Mouse (Mus musculus): ENCODE measurements around the gene Ugt1a6a. TPM values are rescaled to one million over a fixed set of nuclear protein-coding genes. Genes with fewer than 3 reads are reported as not detected.
"Not testable (repeated sequence)": the region's sequence is repeated elsewhere in the genome, so short reads cannot be mapped to it uniquely, and the experiment has no call there.

Ugt1a6a gene
- polyA plus RNA-seq, 1 experiment from 2014 or later, result 35.4 TPM

- H3K4me2 ChIP-seq (ENCODE audit: low read depth, low read length); H3K4me1 ChIP-seq (ENCODE audit: control insufficient read depth, insufficient read depth, low read length); H3K27me3 ChIP-seq (ENCODE audit: control insufficient read depth, insufficient read depth, low read length); H3K36me3 ChIP-seq (ENCODE audit: control insufficient read depth, insufficient read depth, low read length); H3K27ac ChIP-seq (ENCODE audit: low read length); ATAC-seq (ENCODE audit: insufficient read depth, low FRiP score); H3K4me3 ChIP-seq (replicated peaks; ENCODE audit: low read length); H3K9me3 ChIP-seq (replicated peaks; ENCODE audit: control insufficient read depth, low read length); H3K9ac ChIP-seq (ENCODE audit: low read length): not testable (repeated sequence)
- WGBS, result 66% methylated on average over 2 of the region's 2 CpGs
These were observed 10.7 kb downstream of the Ugt1a6a start for GRCm38 (mm10) chr1:88145278-88145677.

- not testable (repeated sequence) for H3K27me3 ChIP-seq (ENCODE audit: control insufficient read depth, insufficient read depth, low read length); H3K36me3 ChIP-seq (ENCODE audit: control insufficient read depth, insufficient read depth, low read length); H3K9me3 ChIP-seq (replicated peaks; ENCODE audit: control insufficient read depth, low read length); ATAC-seq (ENCODE audit: insufficient read depth, low FRiP score); H3K9ac ChIP-seq (ENCODE audit: low read length); H3K27ac ChIP-seq (ENCODE audit: low read length); H3K4me1 ChIP-seq (ENCODE audit: control insufficient read depth, insufficient read depth, low read length); H3K4me2 ChIP-seq (ENCODE audit: low read depth, low read length); H3K4me3 ChIP-seq (replicated peaks; ENCODE audit: low read length)
- whole genome bisulfite sequencing, result 76% methylated on average over 2 of the region's 2 CpGs
These were observed 15.5 kb downstream of the Ugt1a6a start for GRCm38 (mm10) chr1:88150133-88150532.

- no peak overlapping the region for H3K4me3 ChIP-seq (replicated peaks; ENCODE audit: low read length)
- no peaks in the 10 kb centered on the region for H3K4me1 ChIP-seq (ENCODE audit: control insufficient read depth, insufficient read depth, low read length)
- ATAC-seq (ENCODE audit: insufficient read depth, low FRiP score), result no peak
- H3K36me3 ChIP-seq (ENCODE audit: control insufficient read depth, insufficient read depth, low read length), result no peaks in the 10 kb centered on the region
- no peak overlapping the region for H3K27ac ChIP-seq (ENCODE audit: low read length)
- H3K27me3 ChIP-seq (ENCODE audit: control insufficient read depth, insufficient read depth, low read length), result no peaks in the 10 kb centered on the region
- H3K4me2 ChIP-seq (ENCODE audit: low read depth, low read length), result no peak overlapping the region
- no peaks in the 10 kb centered on the region for H3K9me3 ChIP-seq (replicated peaks; ENCODE audit: control insufficient read depth, low read length)
- 51% methylated on average over 2 of the region's 2 CpGs for WGBS
- no peak overlapping the region for H3K9ac ChIP-seq (ENCODE audit: low read length)
These were observed 23.8 kb downstream of the Ugt1a6a start for GRCm38 (mm10) chr1:88158430-88158829.

GRCm38 (mm10) chr1:88165711-88166110 is 31.1 kb downstream of the Ugt1a6a start, which contains the start of gene Ugt1a5:
Gene Ugt1a5, plus strand, starts transcription at chr1:88166012.
- no peaks in the 10 kb centered on the region; the same call in 1 of the 2 replicates for H3K9me3 ChIP-seq (replicated peaks; ENCODE audit: control insufficient read depth, low read length)
- H3K36me3 ChIP-seq (ENCODE audit: control insufficient read depth, insufficient read depth, low read length), result no peaks in the 10 kb centered on the region
- H3K27me3 ChIP-seq (ENCODE audit: control insufficient read depth, insufficient read depth, low read length), result no peaks in the 10 kb centered on the region
- no peaks in the 10 kb centered on the region for H3K4me1 ChIP-seq (ENCODE audit: control insufficient read depth, insufficient read depth, low read length)
- WGBS, result 75% methylated on average over 5 of the region's 5 CpGs
- no peak within 1 kb of the TSS for H3K9ac ChIP-seq (ENCODE audit: low read length)
- no peak within 1 kb of the TSS for H3K4me2 ChIP-seq (ENCODE audit: low read depth, low read length)
- H3K4me3 ChIP-seq (replicated peaks; ENCODE audit: low read length), result no peak within 1 kb of the TSS
- ATAC-seq (ENCODE audit: insufficient read depth, low FRiP score), result no peak
- no peak within 1 kb of the TSS for H3K27ac ChIP-seq (ENCODE audit: low read length)

GRCm38 (mm10) chr1:88172190-88172589 is 37.6 kb downstream of the Ugt1a6a start:
- H3K4me2 ChIP-seq (ENCODE audit: low read depth, low read length); H3K9ac ChIP-seq (ENCODE audit: low read length); H3K36me3 ChIP-seq (ENCODE audit: control insufficient read depth, insufficient read depth, low read length); H3K27ac ChIP-seq (ENCODE audit: low read length); H3K9me3 ChIP-seq (replicated peaks; ENCODE audit: control insufficient read depth, low read length); H3K4me3 ChIP-seq (replicated peaks; ENCODE audit: low read length); ATAC-seq (ENCODE audit: insufficient read depth, low FRiP score); H3K4me1 ChIP-seq (ENCODE audit: control insufficient read depth, insufficient read depth, low read length); H3K27me3 ChIP-seq (ENCODE audit: control insufficient read depth, insufficient read depth, low read length): not testable (repeated sequence)
- WGBS, result 79% methylated on average over 5 of the region's 7 CpGs

GRCm38 (mm10) chr1:88179657-88180056 is 45.0 kb downstream of the Ugt1a6a start:
- Histone ChIP-seq H3K4me2 (ENCODE audit: low read depth, low read length) (no peak overlapping the region), H3K36me3 (ENCODE audit: control insufficient read depth, insufficient read depth, low read length) (0 out of 2 replicates have a peak, but pooled peaks cover 5% of the 10 kb centered on the region), H3K27ac (ENCODE audit: low read length) (no peak overlapping the region), H3K9ac (ENCODE audit: low read length) (no peak overlapping the region), H3K27me3 (ENCODE audit: control insufficient read depth, insufficient read depth, low read length) (no peaks in the 10 kb centered on the region), H3K9me3 (replicated peaks; ENCODE audit: control insufficient read depth, low read length) (peaks cover 11% of the 10 kb centered on the region; the same call in 1 of the 2 replicates), H3K4me1 (ENCODE audit: control insufficient read depth, insufficient read depth, low read length) (no peaks in the 10 kb centered on the region), H3K4me3 (replicated peaks; ENCODE audit: low read length) (no peak overlapping the region)
- ATAC-seq (ENCODE audit: insufficient read depth, low FRiP score), result no peak
- 71% methylated on average over 1 of the region's 1 CpGs for WGBS

- 84% methylated on average over 5 of the region's 5 CpGs for WGBS
- no peak overlapping the region for H3K27ac ChIP-seq (ENCODE audit: low read length)
- no peak overlapping the region for H3K4me2 ChIP-seq (ENCODE audit: low read depth, low read length)
- no peaks in the 10 kb centered on the region for H3K36me3 ChIP-seq (ENCODE audit: control insufficient read depth, insufficient read depth, low read length)
- no peaks in the 10 kb centered on the region for H3K27me3 ChIP-seq (ENCODE audit: control insufficient read depth, insufficient read depth, low read length)
- ATAC-seq (ENCODE audit: insufficient read depth, low FRiP score), result no peak
- no peak overlapping the region for H3K4me3 ChIP-seq (replicated peaks; ENCODE audit: low read length)
- H3K9me3 ChIP-seq (replicated peaks; ENCODE audit: control insufficient read depth, low read length), result no peaks in the 10 kb centered on the region; the same call in 1 of the 2 replicates
- no peak overlapping the region for H3K9ac ChIP-seq (ENCODE audit: low read length)
- H3K4me1 ChIP-seq (ENCODE audit: control insufficient read depth, insufficient read depth, low read length), result no peaks in the 10 kb centered on the region
These were observed 51.8 kb downstream of the Ugt1a6a start for GRCm38 (mm10) chr1:88186325-88186935.

GRCm38 (mm10) chr1:88192136-88192535 is 57.5 kb downstream of the Ugt1a6a start:
- Histone ChIP-seq H3K27me3 (ENCODE audit: control insufficient read depth, insufficient read depth, low read length) (no peaks in the 10 kb centered on the region), H3K9me3 (replicated peaks; ENCODE audit: control insufficient read depth, low read length) (no peaks in the 10 kb centered on the region; the same call in 1 of the 2 replicates), H3K4me1 (ENCODE audit: control insufficient read depth, insufficient read depth, low read length) (no peaks in the 10 kb centered on the region), H3K27ac (ENCODE audit: low read length) (no peak overlapping the region), H3K4me2 (ENCODE audit: low read depth, low read length) (no peak overlapping the region), H3K36me3 (ENCODE audit: control insufficient read depth, insufficient read depth, low read length) (no peaks in the 10 kb centered on the region), H3K9ac (ENCODE audit: low read length) (no peak overlapping the region), H3K4me3 (replicated peaks; ENCODE audit: low read length) (no peak overlapping the region)
- no peak for ATAC-seq (ENCODE audit: insufficient read depth, low FRiP score)
- WGBS, result 74% methylated on average over 3 of the region's 3 CpGs

- no peaks in the 10 kb centered on the region for H3K9me3 ChIP-seq (replicated peaks; ENCODE audit: control insufficient read depth, low read length)
- no peaks in the 10 kb centered on the region for H3K36me3 ChIP-seq (ENCODE audit: control insufficient read depth, insufficient read depth, low read length)
- H3K4me2 ChIP-seq (ENCODE audit: low read depth, low read length), result no peak overlapping the region
- H3K9ac ChIP-seq (ENCODE audit: low read length), result no peak overlapping the region
- H3K4me1 ChIP-seq (ENCODE audit: control insufficient read depth, insufficient read depth, low read length), result no peaks in the 10 kb centered on the region
- no peak overlapping the region for H3K27ac ChIP-seq (ENCODE audit: low read length)
- no peak overlapping the region for H3K4me3 ChIP-seq (replicated peaks; ENCODE audit: low read length)
- 97% methylated on average over 1 of the region's 1 CpGs for WGBS
- no peaks in the 10 kb centered on the region for H3K27me3 ChIP-seq (ENCODE audit: control insufficient read depth, insufficient read depth, low read length)
- no peak for ATAC-seq (ENCODE audit: insufficient read depth, low FRiP score)
These were observed 61.1 kb downstream of the Ugt1a6a start for GRCm38 (mm10) chr1:88195687-88196086.

Data from stomach, embryonic 16.5 days (tissue).